Mouse (Mus musculus) myocyte (in vitro differentiated cells): ENCODE data around the gene Gm45717.

Experiments used
- MAX ChIP-seq: IDR thresholded peaks from one replicate; pipeline ENCODE4 v1.6.1; 2011; ENCODE audit warnings: low read depth, mild to moderate bottlenecking, control low read depth
- MYOG ChIP-seq, 3 experiments: IDR thresholded peaks; one replicate each; pipeline ENCODE4 v1.6.1; 2011; ENCODE audit warnings: control low read depth in 2 of 3, low read depth in 2 of 3, mild to moderate bottlenecking in 2 of 3; ENCODE audit not compliant: insufficient read length in 2 of 3, control insufficient read depth in 1 of 3, insufficient read depth in 1 of 3

DNA sequence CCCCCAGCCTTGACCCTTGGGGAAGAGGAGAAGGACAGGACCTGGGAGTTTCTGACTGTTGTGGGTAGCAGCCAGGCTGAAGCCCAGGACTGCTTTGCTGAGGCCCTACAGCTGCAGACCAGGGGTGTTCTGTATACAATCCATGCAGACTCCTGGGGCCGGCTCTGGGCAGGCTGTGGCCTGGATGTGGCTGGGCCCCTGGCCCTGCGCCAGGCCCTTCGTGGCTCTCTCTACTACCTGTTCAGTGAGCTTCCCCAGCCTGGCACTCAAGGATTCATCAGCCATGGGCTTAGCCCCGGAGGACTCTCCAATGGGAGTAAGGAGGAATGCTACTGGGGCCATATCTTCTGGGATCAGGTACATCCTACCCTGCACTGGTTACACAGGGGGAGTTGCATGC is 12.4 kb downstream of the Gm45717 start:
- TF ChIP-seq MYOG (IDR thresholded peaks at IDR 0.05; ENCODE audit: control insufficient read depth in 1 of 3, insufficient read depth in 1 of 3, insufficient read length in 2 of 3, low read depth in 2 of 3): no peak
- no peak for TF ChIP-seq MAX
